Mouse (Mus musculus) myocyte (in vitro differentiated cells): ENCODE results near the gene Upp2. TPM values are rescaled to one million over a fixed set of nuclear protein-coding genes. Genes with fewer than 3 reads are reported as not detected.

Experiments
- H3K27me3 ChIP-seq: one replicate; pipeline ENCODE4 v1.6.1; 2011; ENCODE audit not compliant: control insufficient read depth, insufficient read depth, insufficient read length
- H3K36me3 ChIP-seq: one replicate; pipeline ENCODE4 v1.6.1; 2011; ENCODE audit not compliant: control insufficient read depth, insufficient read depth
- H3K4me2 ChIP-seq: one replicate; pipeline ENCODE4 v1.6.1; 2011; ENCODE audit warnings: low read depth, control low read depth
- H3K4me3 ChIP-seq: one replicate; pipeline ENCODE4 v1.5.1; 2011; ENCODE audit warnings: mild to moderate bottlenecking, control low read depth, moderate library complexity
- H3K79me2 ChIP-seq: one replicate; pipeline ENCODE4 v1.6.1; 2011; ENCODE audit not compliant: control insufficient read depth, insufficient read depth
- H3ac ChIP-seq: one replicate; pipeline ENCODE4 v1.6.1; 2011; ENCODE audit not compliant: control insufficient read depth, insufficient read length
- CEBPB ChIP-seq: IDR thresholded peaks from 2 replicates; pipeline ENCODE4 v1.6.1; 2011; ENCODE audit warnings: mild to moderate bottlenecking, moderate library complexity; ENCODE audit not compliant: poor library complexity, insufficient read depth, severe bottlenecking
- E2F4 ChIP-seq: IDR thresholded peaks from one replicate; pipeline ENCODE4 v1.6.1; 2011; ENCODE audit warnings: mild to moderate bottlenecking, control low read depth, moderate library complexity; ENCODE audit not compliant: insufficient read depth
- MAX ChIP-seq: IDR thresholded peaks from one replicate; pipeline ENCODE4 v1.6.1; 2011; ENCODE audit warnings: low read depth, mild to moderate bottlenecking, control low read depth
- MYOD1 ChIP-seq, 3 experiments: IDR thresholded peaks; one replicate each; pipeline ENCODE4 v1.6.1; 2011; ENCODE audit warnings: control low read depth in 2 of 3, low read depth in 2 of 3, mild to moderate bottlenecking in 2 of 3, moderate library complexity in 1 of 3; ENCODE audit not compliant: insufficient read length in 2 of 3, control insufficient read depth in 1 of 3
- MYOG ChIP-seq, 3 experiments: IDR thresholded peaks; one replicate each; pipeline ENCODE4 v1.6.1; 2011; ENCODE audit warnings: control low read depth in 2 of 3, low read depth in 2 of 3, mild to moderate bottlenecking in 2 of 3; ENCODE audit not compliant: insufficient read length in 2 of 3, control insufficient read depth in 1 of 3, insufficient read depth in 1 of 3
- POLR2A ChIP-seq: IDR thresholded peaks from one replicate; pipeline ENCODE4 v1.6.1; 2011; ENCODE audit warnings: low read depth, mild to moderate bottlenecking, control low read depth, moderate library complexity; ENCODE audit not compliant: insufficient read length
- POLR2AphosphoS2 ChIP-seq: IDR thresholded peaks from one replicate; pipeline ENCODE4 v1.6.1; 2011; ENCODE audit warnings: low read depth, control low read depth; ENCODE audit not compliant: insufficient read length
- REST ChIP-seq: IDR thresholded peaks from one replicate; pipeline ENCODE4 v1.6.1; 2011; ENCODE audit warnings: mild to moderate bottlenecking, control low read depth, moderate library complexity; ENCODE audit not compliant: insufficient read depth, insufficient read length
- SRF ChIP-seq: IDR thresholded peaks from one replicate; pipeline ENCODE4 v1.6.1; 2011; ENCODE audit warnings: low read depth; ENCODE audit not compliant: control insufficient read depth, insufficient read length
- TCF12 ChIP-seq: IDR thresholded peaks from one replicate; pipeline ENCODE4 v1.6.1; 2011; ENCODE audit warnings: mild to moderate bottlenecking, control low read depth; ENCODE audit not compliant: poor library complexity, insufficient read depth, severe bottlenecking
- TCF3 ChIP-seq: IDR thresholded peaks from one replicate; pipeline ENCODE4 v1.6.1; 2011; ENCODE audit warnings: low read depth, control low read depth; ENCODE audit not compliant: insufficient read length
- USF1 ChIP-seq: IDR thresholded peaks from one replicate; pipeline ENCODE4 v1.6.1; 2011; ENCODE audit warnings: low read depth, mild to moderate bottlenecking, control low read depth, moderate library complexity
- polyA plus RNA-seq: library from polyadenylated mRNA; unstranded; fragments of >200 nt; fragmentation: generic; extraction: Trizol; gene quantifications from one replicate; pipeline ENCODE4 v1.2.1, GENCODE M21; 2012; ENCODE audit warnings: missing spikeins

The Upp2 gene
- polyA plus RNA-seq, 1 experiment, result 8.3 TPM

- TF ChIP-seq MYOG (IDR thresholded peaks at IDR 0.05; ENCODE audit: control insufficient read depth in 1 of 3, insufficient read depth in 1 of 3, insufficient read length in 2 of 3, low read depth in 2 of 3) (no peak), POLR2A (no peak), REST (no peak), SRF (no peak), CEBPB (no peak), TCF12 (no peak), USF1 (no peak), MYOD1 (IDR thresholded peaks at IDR 0.05; ENCODE audit: control insufficient read depth in 1 of 3, insufficient read length in 2 of 3, low read depth in 2 of 3) (no peak), TCF3 (no peak), E2F4 (no peak), POLR2AphosphoS2 (no peak), MAX (no peak)
These were observed 198.0 kb downstream of the Upp2 start for GRCm38 (mm10) chr2:58765141-58765540.

GRCm38 (mm10) chr2:58773833-58774232 is 206.7 kb downstream of the Upp2 start:
- no peak overlapping the region for H3ac ChIP-seq
- H3K36me3 ChIP-seq, result no peaks in the 10 kb centered on the region
- H3K79me2 ChIP-seq, result no peaks in the 10 kb centered on the region
- TF ChIP-seq TCF3 (no peak), POLR2A (no peak), POLR2AphosphoS2 (no peak), MYOG (IDR thresholded peaks at IDR 0.05; ENCODE audit: control insufficient read depth in 1 of 3, insufficient read depth in 1 of 3, insufficient read length in 2 of 3, low read depth in 2 of 3) (no peak), REST (no peak), CEBPB (no peak), SRF (no peak), MYOD1 (IDR thresholded peaks at IDR 0.05; ENCODE audit: control insufficient read depth in 1 of 3, insufficient read length in 2 of 3, low read depth in 2 of 3) (no peak), USF1 (no peak)
- no peak overlapping the region for H3K4me2 ChIP-seq
- H3K27me3 ChIP-seq, result peaks cover 8% of the 10 kb centered on the region
- no peak overlapping the region for H3K4me3 ChIP-seq

More at GRCm38 (mm10) chr2:58765141-58765540, 198.0 kb downstream of the Upp2 start:
- Histone ChIP-seq H3K36me3 (no peaks in the 10 kb centered on the region), H3K27me3 (no peaks in the 10 kb centered on the region), H3ac (no peak overlapping the region), H3K4me3 (no peak overlapping the region), H3K4me2 (no peak overlapping the region), H3K79me2 (no peaks in the 10 kb centered on the region)

GRCm38 (mm10) chr2:58778986-58779495 is 211.9 kb downstream of the Upp2 start:
- Histone ChIP-seq H3K4me2 (no peak overlapping the region), H3ac (no peak overlapping the region), H3K27me3 (no peaks in the 10 kb centered on the region), H3K4me3 (no peak overlapping the region), H3K79me2 (no peaks in the 10 kb centered on the region), H3K36me3 (no peaks in the 10 kb centered on the region)
- TF ChIP-seq CEBPB (no peak), SRF (no peak), POLR2AphosphoS2 (no peak)

GRCm38 (mm10) chr2:58783526-58783925 is 216.4 kb downstream of the Upp2 start:
- no peaks in the 10 kb centered on the region for H3K36me3 ChIP-seq
- H3K27me3 ChIP-seq, result no peaks in the 10 kb centered on the region
- H3K4me3 ChIP-seq, result no peak overlapping the region
- H3K4me2 ChIP-seq, result no peak overlapping the region
- no peak for TF ChIP-seq TCF3
- TF ChIP-seq MAX, result no peak
- TF ChIP-seq CEBPB, result no peak
- TF ChIP-seq SRF, result no peak
- TF ChIP-seq POLR2AphosphoS2, result no peak
- TF ChIP-seq MYOG (IDR thresholded peaks at IDR 0.05; ENCODE audit: control insufficient read depth in 1 of 3, insufficient read depth in 1 of 3, insufficient read length in 2 of 3, low read depth in 2 of 3), result no peak
- no peak for TF ChIP-seq E2F4
- no peak for TF ChIP-seq TCF12
- no peak for TF ChIP-seq USF1
- TF ChIP-seq MYOD1 (IDR thresholded peaks at IDR 0.05; ENCODE audit: control insufficient read depth in 1 of 3, insufficient read length in 2 of 3, low read depth in 2 of 3), result no peak
- no peak for TF ChIP-seq REST
- TF ChIP-seq POLR2A, result no peak
- H3ac ChIP-seq, result no peak overlapping the region
- no peaks in the 10 kb centered on the region for H3K79me2 ChIP-seq

- no peaks in the 10 kb centered on the region for H3K27me3 ChIP-seq
- no peaks in the 10 kb centered on the region for H3K79me2 ChIP-seq
- no peak overlapping the region for H3K4me2 ChIP-seq
- H3ac ChIP-seq, result no peak overlapping the region
- no peak for TF ChIP-seq MYOG (IDR thresholded peaks at IDR 0.05; ENCODE audit: control insufficient read depth in 1 of 3, insufficient read depth in 1 of 3, insufficient read length in 2 of 3, low read depth in 2 of 3)
- no peak for TF ChIP-seq USF1
- TF ChIP-seq TCF12, result no peak
- TF ChIP-seq CEBPB, result no peak
- no peak for TF ChIP-seq SRF
- TF ChIP-seq REST, result no peak
- no peak for TF ChIP-seq POLR2AphosphoS2
- TF ChIP-seq TCF3, result no peak
- TF ChIP-seq E2F4, result no peak
- no peaks in the 10 kb centered on the region for H3K36me3 ChIP-seq
- H3K4me3 ChIP-seq, result no peak overlapping the region
These were observed 219.1 kb downstream of the Upp2 start for GRCm38 (mm10) chr2:58786177-58786576.
